Mouse (Mus musculus) spleen, embryonic (tissue): ENCODE data around the gene Tgfbr2.

Experiments
- CTCF ChIA-PET: fragments of 350-600 bp; sonication (Branson Sonifier 250); formaldehyde crosslinking; loops from one replicate; lab custom pipeline; 2022; lab: Charles Lee

Gene Tgfbr2

GRCm38 (mm10) chr9:116197491-116198170, 22.5 kb upstream of the Tgfbr2 start:
- CTCF ChIA-PET: interaction anchor here (0.6 to 0.7 kb wide), 3 partner anchors 17 to 159 kb away, joined by 3 to 8 read pairs (median 3); no protein-coding TSS in a partner anchor

- CTCF ChIA-PET: interaction anchor here (0.6 to 0.7 kb wide), 2 partner anchors 105 to 117 kb away, joined by 3 to 7 read pairs; no protein-coding TSS in a partner anchor
Measured at GRCm38 (mm10) chr9:116193889-116194450, 18.8 kb upstream of the Tgfbr2 start.

- CTCF ChIA-PET: interaction anchor here (0.6 to 0.7 kb wide), 2 partner anchors 105 to 117 kb away, joined by 3 to 7 read pairs; no protein-coding TSS in a partner anchor
Measured at GRCm38 (mm10) chr9:116193535-116193881, 18.3 kb upstream of the Tgfbr2 start.

- CTCF ChIA-PET: interaction anchor here (0.6 to 1.2 kb wide), 4 partner anchors 11 to 184 kb away, joined by 3 to 7 read pairs (median 4); no protein-coding TSS in a partner anchor
Measured at GRCm38 (mm10) chr9:116192826-116193534, 17.8 kb upstream of the Tgfbr2 start.

GRCm38 (mm10) chr9:116192253-116192652, 17.1 kb upstream of the Tgfbr2 start:
- CTCF ChIA-PET: interaction anchor here (0.6 to 1.2 kb wide), 3 partner anchors 11 to 184 kb away, joined by 3 to 4 read pairs (median 3); no protein-coding TSS in a partner anchor

GRCm38 (mm10) chr9:116189831-116190230, 14.7 kb upstream of the Tgfbr2 start:
- CTCF ChIA-PET: no interaction called here

GRCm38 (mm10) chr9:116188952-116189666, 13.9 kb upstream of the Tgfbr2 start:
- CTCF ChIA-PET: no interaction called here

GRCm38 (mm10) chr9:116187181-116187731, 12.1 kb upstream of the Tgfbr2 start:
- CTCF ChIA-PET: no interaction called here

GRCm38 (mm10) chr9:116184903-116185302, 9.7 kb upstream of the Tgfbr2 start:
- CTCF ChIA-PET: no interaction called here

GRCm38 (mm10) chr9:116183035-116183434, 7.9 kb upstream of the Tgfbr2 start:
- CTCF ChIA-PET: interaction anchor here (0.5 kb wide), 1 partner anchor 48 kb away, joined by 4 read pairs; no protein-coding TSS in a partner anchor

GRCm38 (mm10) chr9:116181608-116182007, 6.4 kb upstream of the Tgfbr2 start:
- CTCF ChIA-PET: interaction anchor here (0.7 to 0.8 kb wide), 2 partner anchors 9 to 95 kb away, joined by 3 read pairs; no protein-coding TSS in a partner anchor

GRCm38 (mm10) chr9:116178151-116178550, 3.0 kb upstream of the Tgfbr2 start:
- CTCF ChIA-PET: no interaction called here

- CTCF ChIA-PET: no interaction called here
Measured at GRCm38 (mm10) chr9:116177108-116177507, 1.9 kb upstream of the Tgfbr2 start.

- CTCF ChIA-PET: interaction anchor here (0.6 to 0.9 kb wide), 2 partner anchors 14 to 41 kb away, joined by 3 to 6 read pairs; no protein-coding TSS in a partner anchor
Measured at GRCm38 (mm10) chr9:116175488-116176115, 442 bp upstream of the Tgfbr2 start.

GRCm38 (mm10) chr9:116173473-116174170, 1.5 kb downstream of the Tgfbr2 start:
- CTCF ChIA-PET: interaction anchor here (0.5 to 1.2 kb wide), 5 partner anchors 16 to 973 kb away, joined by 3 to 8 read pairs (median 4); no protein-coding TSS in a partner anchor

- CTCF ChIA-PET: interaction anchor here (0.6 to 1.2 kb wide), 4 partner anchors 16 to 973 kb away, joined by 3 to 8 read pairs (median 4); no protein-coding TSS in a partner anchor
Measured at GRCm38 (mm10) chr9:116173059-116173458, 2.1 kb downstream of the Tgfbr2 start.

- CTCF ChIA-PET: no interaction called here
Measured at GRCm38 (mm10) chr9:116169067-116169466, 6.1 kb downstream of the Tgfbr2 start.

GRCm38 (mm10) chr9:116167304-116167880, 7.8 kb downstream of the Tgfbr2 start:
- CTCF ChIA-PET: interaction anchor here (0.6 kb wide), 1 partner anchor 23 kb away, joined by 3 read pairs; no protein-coding TSS in a partner anchor

GRCm38 (mm10) chr9:116166363-116166762, 8.8 kb downstream of the Tgfbr2 start:
- CTCF ChIA-PET: no interaction called here
